Mouse (Mus musculus) neutrophil, adult 5-6 weeks (primary cell): ENCODE results near the gene Dhx37. TPM values are rescaled to one million over a fixed set of nuclear protein-coding genes. Genes with fewer than 3 reads are reported as not detected.
"Not testable (repeated sequence)": the region's sequence is repeated elsewhere in the genome, so short reads cannot be mapped to it uniquely, and the experiment has no call there.

Experiments used
- ATAC-seq: fragments of 151-379, 151-347 bp; 2 replicates; pipeline ENCODE4 v1.8.0; 2017; ENCODE audit warnings: mild to moderate bottlenecking, moderate TSS enrichment; ENCODE audit not compliant: insufficient number of reproducible peaks, poor library complexity, low FRiP score, severe bottlenecking; ENCODE audit errors: extremely low read depth
- total RNA-seq: library from RNA; stranded (forward); fragments of 200-1000 nt; gene quantifications from 2 replicates; pipeline ENCODE4 v1.2.3, GENCODE M21; 2017

Dhx37 gene
- total RNA-seq, 1 experiment from 2014 or later: 47.8 TPM

- ATAC-seq: no peak
These were observed 40.0 kb downstream of the Dhx37 start for GRCm38 (mm10) chr5:125393622-125394603.

- peak; percentile 73 for ATAC-seq
These were observed 40.8 kb downstream of the Dhx37 start for GRCm38 (mm10) chr5:125392977-125393621.

GRCm38 (mm10) chr5:125392618-125392976, 41.3 kb downstream of the Dhx37 start:
- no peak for ATAC-seq

GRCm38 (mm10) chr5:125392176-125392575, 41.7 kb downstream of the Dhx37 start:
- not testable (repeated sequence) for ATAC-seq

- ATAC-seq: no peak
These were observed 42.3 kb downstream of the Dhx37 start for GRCm38 (mm10) chr5:125391609-125392008.

- no peak for ATAC-seq
These were observed 42.9 kb downstream of the Dhx37 start for GRCm38 (mm10) chr5:125390906-125391477.

GRCm38 (mm10) chr5:125389579-125390441, 44.1 kb downstream of the Dhx37 start, which contains the start of gene Ubc:
Ubc (minus strand) TSS chr5:125390202.
- ATAC-seq: peak; percentile 41

DNA sequence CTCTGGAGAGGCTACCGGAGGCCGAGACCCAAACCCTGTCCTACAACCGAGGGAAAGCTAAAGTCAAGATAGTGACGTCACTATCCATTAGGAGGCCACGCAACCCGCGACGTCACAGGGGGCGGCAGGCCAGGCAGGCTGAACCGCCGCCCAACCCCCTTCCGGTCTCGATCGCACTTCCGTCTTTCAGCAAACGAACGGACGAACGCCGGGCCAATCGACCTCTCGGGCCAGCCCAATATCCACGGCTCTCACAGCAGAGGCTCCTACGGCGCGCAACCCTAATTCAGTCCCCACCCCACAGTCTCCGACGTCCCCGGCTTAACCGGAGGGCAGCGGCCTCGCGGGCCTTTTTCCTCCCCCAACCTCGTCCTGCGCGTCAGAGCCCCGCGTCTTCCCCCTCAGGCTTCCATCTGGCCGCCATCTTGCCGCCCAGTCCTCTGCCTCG, 44.8 kb downstream of the Dhx37 start, which contains the start of gene Gm10382:
Gm10382 (plus strand) TSS at position 192 of the 448 bp plus-strand sequence.
- peak; percentile 51 for ATAC-seq

GRCm38 (mm10) chr5:125388358-125389092, 45.4 kb downstream of the Dhx37 start:
- ATAC-seq: no peak

- not testable (repeated sequence) for ATAC-seq
These were observed 46.6 kb downstream of the Dhx37 start for GRCm38 (mm10) chr5:125387295-125387694.

DNA sequence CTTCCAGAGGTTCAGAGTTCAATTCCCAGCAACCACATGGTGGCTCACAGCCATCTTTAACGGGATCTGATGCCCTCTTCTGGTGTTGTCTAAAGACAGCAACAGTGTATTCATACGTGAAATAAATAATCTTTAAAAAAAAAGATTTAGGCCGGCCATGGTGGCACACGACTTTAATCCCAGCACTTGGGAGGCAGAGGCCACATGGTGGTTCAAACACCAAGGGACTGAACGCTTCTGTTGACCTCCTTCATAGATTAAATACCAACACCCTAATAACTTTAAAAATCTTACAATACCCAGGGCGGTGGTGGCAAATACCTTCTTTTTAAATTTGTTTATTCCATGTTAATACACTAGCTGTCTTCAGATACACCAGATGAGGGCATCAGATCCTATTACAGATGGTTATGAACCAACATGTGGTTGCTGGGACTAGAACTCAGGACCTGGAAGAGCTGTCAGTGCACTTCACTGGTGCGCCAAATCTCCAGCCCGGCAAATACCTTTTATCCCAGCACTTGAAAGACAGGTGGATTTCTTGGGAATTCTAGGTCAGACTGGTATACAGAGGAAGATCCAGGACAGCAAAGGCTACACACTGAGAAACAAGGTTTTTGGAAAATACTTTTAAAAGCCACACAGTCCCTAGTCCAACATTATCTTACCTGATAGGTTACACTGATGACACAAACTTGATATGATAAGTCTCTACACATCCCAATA, 48.5 kb downstream of the Dhx37 start:
- no peak for ATAC-seq

DNA sequence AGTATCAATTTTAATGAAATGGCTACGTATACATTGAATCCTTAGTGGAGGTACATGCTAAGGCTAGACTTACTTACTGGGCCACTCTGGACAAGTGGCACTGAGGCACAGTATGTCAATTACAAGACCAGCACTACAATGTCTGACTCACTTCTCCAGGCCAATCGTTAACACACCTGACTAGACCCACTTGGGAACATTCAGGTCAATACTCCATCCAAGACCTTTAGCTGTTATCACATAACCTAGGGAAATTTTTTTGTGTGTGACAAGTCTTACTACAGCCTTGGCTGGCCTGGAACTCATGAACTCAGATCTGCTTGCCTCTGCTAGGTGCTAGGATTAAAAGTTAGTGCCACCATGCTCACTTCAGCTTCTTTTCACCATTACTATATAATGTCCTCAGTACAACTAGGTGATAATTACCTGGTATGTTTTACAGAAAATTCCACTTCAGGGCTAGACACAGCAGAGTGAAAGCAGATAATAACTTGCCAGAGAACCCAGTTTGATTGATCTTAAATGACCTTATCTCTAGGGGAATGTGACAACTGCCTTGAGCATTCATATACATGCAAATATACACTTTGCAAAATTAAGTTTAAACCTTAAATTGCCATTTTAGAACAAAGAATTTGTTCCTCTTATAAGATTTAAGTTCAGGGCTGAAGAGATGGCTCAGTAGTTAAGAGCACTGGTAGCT, 49.3 kb downstream of the Dhx37 start:
- ATAC-seq: no peak

DNA sequence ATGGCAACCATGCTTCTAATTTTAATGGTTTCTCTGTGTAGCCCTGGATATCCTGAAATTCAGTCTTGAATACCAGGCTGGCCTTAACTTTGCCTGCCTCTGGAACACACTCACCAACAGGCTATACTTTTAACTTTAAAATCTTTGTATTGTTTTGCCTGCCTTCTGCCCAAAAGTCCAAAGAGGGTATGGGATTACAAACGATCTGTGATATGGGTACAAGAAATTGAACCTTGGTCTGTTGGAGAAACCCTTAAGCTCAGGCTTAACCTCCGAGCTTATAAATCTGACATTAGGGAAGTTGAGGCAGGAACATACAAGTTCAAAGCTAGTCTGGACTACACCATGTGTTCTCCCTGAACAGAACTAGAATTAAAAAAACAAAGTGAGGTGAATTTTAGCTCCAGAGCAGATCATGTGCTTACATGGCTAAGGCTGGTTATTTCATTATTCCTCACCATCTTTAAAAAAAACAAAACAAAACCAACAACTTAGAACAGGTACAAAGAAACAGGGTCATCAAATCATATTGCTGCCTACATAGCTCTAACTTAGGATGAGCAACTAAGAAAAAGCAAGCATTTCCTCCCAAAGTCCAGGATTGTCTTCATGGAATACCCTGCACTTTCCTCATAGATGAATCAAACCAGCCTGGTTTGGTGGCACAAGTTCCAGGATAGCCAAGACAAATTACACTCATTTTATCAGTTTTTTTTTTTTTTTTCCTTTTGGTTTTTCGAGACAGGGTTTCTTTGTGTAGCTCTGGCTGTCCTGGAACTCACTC, 50.1 kb downstream of the Dhx37 start:
- ATAC-seq: no peak

- ATAC-seq: peak; percentile 63
These were observed 51.0 kb downstream of the Dhx37 start for GRCm38 (mm10) chr5:125382673-125383558.
